27 mouse cellular contexts compared by ENCODE assay signal in genomic region chr11:24745841-24746240, GRCm38 (mm10).
A peak's percentile ranks its signal among the peaks of the same experiment; 100 is the strongest.
DNase-seq lines count a peak whose midpoint lies in the region; ATAC-seq lines count a peak whose summit lies in the region.
"Had no signal": no experiment of that assay in that cellular context is flagged by ENCODE, and none has a peak within 500 bp of the region (broad histone marks: within the 10 kb centered on the region; RNA-seq: fewer than 3 reads in every experiment).

No protein-coding gene starts in this region.

- H3K4me2 ChIP-seq in intestine, embryonic 14.5 days (ENCODE audit: low read length), result no peak overlapping the region
- H3K4me2 ChIP-seq in intestine, embryonic 16.5 days (ENCODE audit: low read depth, low read length), result no peak overlapping the region
- H3K4me2 ChIP-seq in hindbrain, embryonic 16.5 days (ENCODE audit: low read length), result no peak overlapping the region
- H3K4me2 ChIP-seq: forebrain, embryonic 13.5 days; heart, embryonic 11.5 days; heart, embryonic 15.5 days; hindbrain, embryonic 12.5 days; hindbrain, embryonic 15.5 days had no signal

- no peak overlapping the region for H3K4me3 ChIP-seq in intestine, embryonic 14.5 days (ENCODE audit: low read depth, low read length)
- no peak overlapping the region for H3K4me3 ChIP-seq in intestine, embryonic 16.5 days (ENCODE audit: low read length)
- H3K4me3 ChIP-seq in hindbrain, embryonic 16.5 days (ENCODE audit: low read length), result no peak overlapping the region
- H3K4me3 ChIP-seq: forebrain, embryonic 10.5 days; forebrain, embryonic 13.5 days; heart, adult 2 months; heart, embryonic 15.5 days; hindbrain, embryonic 12.5 days; hindbrain, embryonic 15.5 days had no signal

- H3K4me1 ChIP-seq in intestine, embryonic 14.5 days (replicated peaks; ENCODE audit: control insufficient read depth, insufficient read depth, low read length), result no peaks in the 10 kb centered on the region
- H3K4me1 ChIP-seq in intestine, embryonic 16.5 days (ENCODE audit: control insufficient read depth, insufficient read depth, low read length), result no peaks in the 10 kb centered on the region
- peaks cover 6% of the 10 kb centered on the region for H3K4me1 ChIP-seq in hindbrain, embryonic 16.5 days (ENCODE audit: control insufficient read depth, insufficient read depth, low read depth, low read length)
- H3K4me1 ChIP-seq: heart, embryonic 15.5 days had no signal

- H3K27ac ChIP-seq in intestine, embryonic 14.5 days (ENCODE audit: low read depth), result no peak overlapping the region
- H3K27ac ChIP-seq in intestine, embryonic 16.5 days (ENCODE audit: low read length), result no peak overlapping the region
- no peak overlapping the region for H3K27ac ChIP-seq in hindbrain, embryonic 16.5 days (ENCODE audit: low read depth, low read length)
- H3K27ac ChIP-seq: forebrain, embryonic 10.5 days; forebrain, embryonic 13.5 days; heart, adult 2 months; heart, embryonic 15.5 days; hindbrain, embryonic 12.5 days; hindbrain, embryonic 15.5 days had no signal

- no peak for ATAC-seq in intestine, embryonic 14.5 days (replicated peaks; ENCODE audit: low FRiP score, low TSS enrichment, low read depth)
- ATAC-seq in intestine, embryonic 16.5 days, result no peak
- no peak for ATAC-seq in hindbrain, embryonic 16.5 days
- ATAC-seq: forebrain, embryonic 13.5 days; forebrain, embryonic 16.5 days; intestine, postnatal 0 days; Patski had no signal

- no peaks in the 10 kb centered on the region for H3K9me3 ChIP-seq in intestine, embryonic 14.5 days (ENCODE audit: control insufficient read depth, low read length)
- no peaks in the 10 kb centered on the region for H3K9me3 ChIP-seq in intestine, embryonic 16.5 days (ENCODE audit: control insufficient read depth, low read length)
- no peaks in the 10 kb centered on the region for H3K9me3 ChIP-seq in hindbrain, embryonic 16.5 days (ENCODE audit: control insufficient read depth, low read length)
- H3K9me3 ChIP-seq: forebrain, embryonic 10.5 days; forebrain, embryonic 13.5 days; G1E; heart, embryonic 15.5 days; hindbrain, embryonic 12.5 days; hindbrain, embryonic 15.5 days had no signal

- intact Hi-C loops in heart, postnatal 14 days (cut with DNase I), result no loop called here

- H3K27me3 ChIP-seq in intestine, embryonic 14.5 days (replicated peaks; ENCODE audit: control insufficient read depth, insufficient read depth, low read length), result no peaks in the 10 kb centered on the region
- no peaks in the 10 kb centered on the region for H3K27me3 ChIP-seq in intestine, embryonic 16.5 days (replicated peaks; ENCODE audit: control insufficient read depth, insufficient read depth, low read length)
- H3K27me3 ChIP-seq in hindbrain, embryonic 16.5 days (replicated peaks; ENCODE audit: control insufficient read depth, insufficient read depth, low read length), result no peaks in the 10 kb centered on the region
- H3K27me3 ChIP-seq: CH12.LX; forebrain, embryonic 13.5 days; heart, embryonic 15.5 days; hindbrain, embryonic 12.5 days; hindbrain, embryonic 15.5 days had no signal

- H3K36me3 ChIP-seq in intestine, embryonic 14.5 days (ENCODE audit: control insufficient read depth, insufficient read depth, low read length), result no peaks in the 10 kb centered on the region
- no peaks in the 10 kb centered on the region for H3K36me3 ChIP-seq in intestine, embryonic 16.5 days (ENCODE audit: control insufficient read depth, insufficient read depth, low read length)
- H3K36me3 ChIP-seq in hindbrain, embryonic 16.5 days (ENCODE audit: control insufficient read depth, insufficient read depth, low read length), result no peaks in the 10 kb centered on the region
- H3K36me3 ChIP-seq: forebrain, embryonic 10.5 days; G1E; heart, embryonic 15.5 days; hindbrain, embryonic 12.5 days; hindbrain, embryonic 15.5 days had no signal

- 72% methylated on average over 4 of the region's 4 CpGs for whole genome bisulfite sequencing in intestine, embryonic 14.5 days
- WGBS in intestine, embryonic 16.5 days, result 68% methylated on average over 4 of the region's 4 CpGs
- 86% methylated on average over 4 of the region's 4 CpGs for WGBS in hindbrain, embryonic 16.5 days

- H3K9ac ChIP-seq in intestine, embryonic 14.5 days (ENCODE audit: low read length), result no peak overlapping the region
- no peak overlapping the region for H3K9ac ChIP-seq in intestine, embryonic 16.5 days (ENCODE audit: low read depth, low read length)
- H3K9ac ChIP-seq in hindbrain, embryonic 16.5 days (ENCODE audit: low read depth, low read length), result no peak overlapping the region
- H3K9ac ChIP-seq: forebrain, embryonic 13.5 days; heart, embryonic 15.5 days; hindbrain, embryonic 12.5 days; hindbrain, embryonic 15.5 days had no signal

- DNase-seq in heart, adult 11 months, result peak; percentile 85
- no peak for DNase-seq in heart, postnatal 14 days
- DNase-seq in intestine, embryonic 14.5 days (ENCODE audit: low spot score), result peak; percentile 40
- DNase-seq in adrenal gland, postnatal 10 days, result peak; percentile 20
- peak; percentile 37 to 38 for DNase-seq in adrenal gland, postnatal 36 days
- no peak for DNase-seq in ovary, postnatal 14 days (ENCODE audit: low spot score)
- DNase-seq: B cell, adult 2 months; cerebellum, adult 18-20 months; cerebellum, adult 9-10 months; cerebellum, postnatal 14 days; gastrocnemius, postnatal 10 days; heart, postnatal 10 days; kidney, adult 2 months had no signal

Comparison
In these comparisons a context has a peak if more than half of its experiments do, and no peak if none do; other contexts are left out.
1. DNase-seq: peak in heart, adult 11 months (single experiment), intestine, embryonic 14.5 days (single experiment), adrenal gland, postnatal 10 days (single experiment) and adrenal gland, postnatal 36 days (2 of 2); none in heart, postnatal 14 days (0 of 2) and ovary, postnatal 14 days (single experiment).